In the genomic region with DNA sequence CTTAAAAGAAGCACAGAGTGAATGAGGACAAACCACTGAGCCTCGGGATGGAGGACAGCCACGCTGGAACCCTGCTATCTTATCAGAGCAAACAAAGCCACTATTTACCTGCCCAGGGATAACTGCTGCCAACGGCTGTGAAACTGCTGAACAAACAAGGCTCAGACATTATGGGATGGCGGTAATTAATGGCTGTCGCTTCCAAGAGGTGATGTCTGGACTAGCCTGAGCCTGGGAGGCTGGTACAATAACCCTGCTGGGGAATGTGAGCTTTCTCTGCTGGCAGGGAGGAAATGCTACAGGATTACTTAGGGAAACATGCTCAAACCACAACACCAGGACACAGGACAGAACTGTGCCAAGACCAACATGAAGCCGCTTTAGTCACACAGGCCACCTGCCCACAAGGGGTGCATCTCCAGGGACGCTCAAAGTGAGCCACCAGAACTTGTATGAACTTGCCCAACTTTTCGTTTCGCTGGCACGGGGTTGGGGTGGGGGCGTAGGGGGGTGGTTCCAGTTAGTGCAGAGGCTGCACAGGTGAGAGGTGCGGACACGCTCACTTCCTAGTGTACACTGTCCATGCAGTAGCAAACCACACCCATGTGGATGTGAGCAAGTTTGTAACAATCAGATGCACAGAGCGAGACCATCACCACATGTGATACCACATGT, we compare ENCODE assay signal across 11 mouse cellular contexts. TPM values are rescaled to one million over a fixed set of nuclear protein-coding genes. Genes with fewer than 3 reads are reported as not detected.
DNase-seq lines count a peak whose midpoint lies in the region; ATAC-seq and TF ChIP-seq lines count a peak whose summit lies in the region.
"Had no signal": no experiment of that assay in that cellular context is flagged by ENCODE, and none has a peak within 500 bp of the region (broad histone marks: within the 10 kb centered on the region; RNA-seq: fewer than 3 reads in every experiment).

No protein-coding gene starts in this region.

- TF ChIP-seq POLR2A in embryonic fibroblast, embryonic 13.5 days (IDR thresholded peaks at IDR 0.05; ENCODE audit: low read depth, low read length), result no peak

- TF ChIP-seq CTCF in embryonic fibroblast, embryonic 13.5 days (IDR thresholded peaks at IDR 0.05; ENCODE audit: borderline replicate concordance, insufficient read depth, low read length), result no peak

- no peak overlapping the region for H3K4me3 ChIP-seq in embryonic fibroblast, embryonic 13.5 days (ENCODE audit: insufficient read depth, low read length)
- H3K4me3 ChIP-seq in liver, embryonic 15.5 days (replicated peaks), result no peak overlapping the region
- H3K4me3 ChIP-seq: gastrocnemius, adult 2 months had no signal

- H3K4me2 ChIP-seq in liver, embryonic 15.5 days, result no peak overlapping the region

- peak; percentile 56 for ATAC-seq in liver, embryonic 15.5 days (ENCODE audit: insufficient read depth)

- WGBS in liver, embryonic 15.5 days (ENCODE audit: insufficient replicate concordance), result 63% methylated on average over 14 of the region's 14 CpGs

- H3K9ac ChIP-seq in liver, embryonic 15.5 days, result no peak overlapping the region

- peaks cover 2% of the 10 kb centered on the region; the same call in 1 of the 2 replicates for H3K4me1 ChIP-seq in embryonic fibroblast, embryonic 13.5 days (ENCODE audit: control insufficient read depth, insufficient read depth, low read length)
- H3K4me1 ChIP-seq in liver, embryonic 15.5 days (replicated peaks), result peaks cover 32% of the 10 kb centered on the region

- DNase-seq in urinary bladder, postnatal 36 days (ENCODE audit: low spot score in 2 of 2), result peak; percentile 28 to 43
- no peak for DNase-seq in urinary bladder, postnatal 10 days (ENCODE audit: low spot score)
- DNase-seq in thymus, postnatal 14 days, result no peak
- DNase-seq in right cerebral cortex, adult 18-20 months, result no peak
- DNase-seq in gastrocnemius, postnatal 25 days, result no peak
- DNase-seq: adrenal gland, postnatal 10 days; gastrocnemius, adult 2 months; kidney, adult 11 months had no signal

- H3K9me3 ChIP-seq in liver, embryonic 15.5 days (replicated peaks), result no peaks in the 10 kb centered on the region

- no peaks in the 10 kb centered on the region for H3K27me3 ChIP-seq in liver, embryonic 15.5 days

- no peaks in the 10 kb centered on the region for H3K36me3 ChIP-seq in liver, embryonic 15.5 days (replicated peaks)

- H3K27ac ChIP-seq in embryonic fibroblast, embryonic 13.5 days (ENCODE audit: insufficient read depth, low read length), result peak overlapping the region; percentile 56
- H3K27ac ChIP-seq in liver, embryonic 15.5 days (replicated peaks), result 0 out of 2 replicates have a peak overlapping the region, but pooled peaks have one; percentile 7
- H3K27ac ChIP-seq: gastrocnemius, adult 2 months; macrophage had no signal

RNA-seq across cellular contexts. Expression of a gene that starts 11.5 kb away (rescaled TPM):
- 21.5 and 30.7 TPM in 2 replicates for polyA plus RNA-seq in embryonic fibroblast, embryonic 13.5 days (2011; ENCODE audit: insufficient read length, low read depth, missing spikeins)
- polyA plus RNA-seq in liver, embryonic 15.5 days (2015; fragmentation: Nextera tagmentation; extraction: Ambion mirVana), result 2.0 and 2.2 TPM in 2 replicates
- total RNA-seq in gastrocnemius, postnatal 25 days (2021), result 10 to 100 TPM; 65.8 to 74.1 TPM

RNA-seq across cellular contexts. Expression of a gene that starts 56.7 kb away (rescaled TPM):
- 65.8 and 71.9 TPM in 2 replicates for polyA plus RNA-seq in embryonic fibroblast, embryonic 13.5 days (2011; ENCODE audit: insufficient read length, low read depth, missing spikeins)
- polyA plus RNA-seq in liver, embryonic 15.5 days (2015; fragmentation: Nextera tagmentation; extraction: Ambion mirVana), result 9.0 and 10.1 TPM in 2 replicates
- 10 to 100 TPM; 14.7 to 20.9 TPM for total RNA-seq in gastrocnemius, postnatal 25 days (2021)

Comparison
In these comparisons a context has a peak if more than half of its experiments do, and no peak if none do; other contexts are left out.
1. DNase-seq: peak in urinary bladder, postnatal 36 days (2 of 2); none in urinary bladder, postnatal 10 days (single experiment), thymus, postnatal 14 days (single experiment), right cerebral cortex, adult 18-20 months (single experiment) and gastrocnemius, postnatal 25 days (single experiment).